Mouse (Mus musculus) midbrain, embryonic 11.5 days (tissue): ENCODE measurements around the gene Blvra. TPM values are rescaled to one million over a fixed set of nuclear protein-coding genes. Genes with fewer than 3 reads are reported as not detected.
A peak's percentile ranks its signal among the peaks of the same experiment; 100 is the strongest.

ENCODE experiments used
- ATAC-seq: fragments of 200-750 bp; cut with Nextera tagmentation; 2 replicates; pipeline ENCODE4 v1.8.0; 2017; ENCODE audit warnings: moderate TSS enrichment, moderate library complexity; ENCODE audit not compliant: low FRiP score
- DNase-seq: peaks from one replicate; pipeline ENCODE4 v3.0.0; 2015; ENCODE audit warnings: low spot score; ENCODE audit errors: missing footprints
- H3K27ac ChIP-seq: fragments of 300-500 bp; sonication (generic); 2 replicates; pipeline ENCODE4 v1.5.1; 2014; ENCODE audit warnings: low read depth, low read length
- H3K27me3 ChIP-seq: fragments of 300-500 bp; sonication (generic); 2 replicates; pipeline ENCODE4 v1.6.1; 2014; ENCODE audit warnings: mild to moderate bottlenecking, low read length, moderate library complexity, mixed read lengths; ENCODE audit not compliant: control insufficient read depth, insufficient read depth
- H3K36me3 ChIP-seq: fragments of 300-500 bp; sonication (generic); 2 replicates; pipeline ENCODE4 v1.6.1; 2014; ENCODE audit warnings: mild to moderate bottlenecking, low read length, moderate library complexity, mixed read lengths; ENCODE audit not compliant: control insufficient read depth, insufficient read depth
- H3K4me1 ChIP-seq: fragments of 300-500 bp; sonication (generic); 2 replicates; pipeline ENCODE4 v1.6.1; 2014; ENCODE audit warnings: low read length; ENCODE audit not compliant: control insufficient read depth, insufficient read depth
- H3K4me2 ChIP-seq: fragments of 300-500 bp; sonication (generic); 2 replicates; pipeline ENCODE4 v1.6.1; 2014; ENCODE audit warnings: mild to moderate bottlenecking, moderate library complexity
- H3K4me3 ChIP-seq: fragments of 300-500 bp; sonication (generic); 2 replicates; pipeline ENCODE4 v1.5.1; 2014; ENCODE audit warnings: low read depth, low read length
- H3K9ac ChIP-seq: fragments of 300-500 bp; sonication (generic); 2 replicates; pipeline ENCODE4 v1.6.1; 2014; ENCODE audit warnings: low read length
- H3K9me3 ChIP-seq: fragments of 300-500 bp; sonication (generic); 2 replicates; pipeline ENCODE4 v1.6.1; 2016; ENCODE audit warnings: low read length; ENCODE audit not compliant: control insufficient read depth
- WGBS: fragments of 180-500 bp; shearing (Covaris S2); extraction: QIAGEN DNeasy Blood & Tissue Kit; methylation state at CpG from one replicate; pipeline ENCODE4 v1.1.7; 2014; 5-methylcytosine and 5-hydroxymethylcytosine counted together
- polyA plus RNA-seq: library from polyadenylated mRNA; unstranded; fragments of >200 nt; fragmentation: Nextera tagmentation; extraction: Ambion mirVana; gene quantifications from 2 replicates; pipeline ENCODE4 v1.2.1, GENCODE M21; 2014

The Blvra gene
- 20.7 and 23.2 TPM in 2 replicates for polyA plus RNA-seq

DNA sequence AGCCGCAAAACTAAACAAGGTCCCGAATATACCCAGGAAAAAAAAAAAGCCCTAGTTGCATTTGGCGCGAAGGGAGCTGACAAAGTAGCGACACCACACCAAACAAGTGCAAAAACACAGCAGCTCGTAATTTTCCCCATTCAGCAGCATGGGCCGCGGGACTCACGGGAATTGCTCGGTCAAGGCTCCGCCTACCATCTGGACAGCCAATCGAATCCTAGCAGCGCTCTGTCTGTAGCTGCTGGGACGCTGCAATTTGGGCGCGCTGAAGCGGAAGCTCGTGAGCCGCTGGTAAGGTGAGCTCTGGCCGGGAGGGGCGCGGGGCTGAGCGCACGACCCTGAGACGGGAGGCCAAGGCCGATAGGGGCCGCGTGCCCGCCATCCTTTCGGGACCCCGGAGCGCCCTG, at the start of gene Blvra:
Gene Blvra (plus strand): TSS at position 231 of the 407 bp plus-strand sequence.
- Histone ChIP-seq H3K27me3 (no peaks in the 10 kb centered on the region), H3K27ac (no peak within 1 kb of the TSS), H3K4me3 (peak within 1 kb of the TSS; percentile 64), H3K36me3 (no peaks in the 10 kb centered on the region), H3K4me2 (peak within 1 kb of the TSS; percentile 65), H3K9me3 (no peaks in the 10 kb centered on the region), H3K9ac (peak within 1 kb of the TSS; percentile 77), H3K4me1 (peaks cover 2% of the 10 kb centered on the region; the same call in 1 of the 2 replicates)
- DNase-seq = peak; percentile 98
- ATAC-seq = peak; percentile 100
- WGBS = under 1% methylated on average over 32 of the region's 32 CpGs

DNA sequence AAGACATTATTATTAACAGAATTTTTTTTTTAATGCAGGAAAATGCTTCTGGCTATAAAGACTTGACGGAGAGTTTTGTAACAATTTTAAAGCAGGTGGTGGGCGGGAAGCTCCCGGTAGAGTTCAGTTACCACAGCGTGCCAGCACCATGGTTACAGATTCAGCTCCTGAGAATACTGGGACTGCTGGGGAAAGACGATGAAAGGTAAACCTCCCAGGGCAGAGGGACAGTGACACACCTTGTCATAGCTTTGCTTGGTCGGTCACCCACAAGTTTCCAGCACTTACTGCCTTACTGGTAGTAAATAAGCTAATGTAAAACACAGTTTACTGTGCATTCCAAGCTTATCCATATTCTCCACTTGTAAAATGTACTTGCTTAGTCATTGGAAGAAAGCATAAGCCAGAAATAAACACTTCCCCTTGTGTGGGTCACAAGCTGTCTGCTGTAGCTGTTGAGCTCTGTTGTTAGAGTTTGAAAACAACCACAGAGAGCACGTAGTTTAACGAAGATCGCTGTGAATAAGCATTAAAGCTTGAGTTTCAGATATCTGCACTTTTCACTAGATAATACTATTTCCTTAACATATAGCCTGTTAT, 35.4 kb upstream of the Blvra start:
- WGBS = 96% methylated on average over 9 of the region's 9 CpGs
- H3K36me3 ChIP-seq = peaks cover 8% of the 10 kb centered on the region; the same call in 1 of the 2 replicates

DNA sequence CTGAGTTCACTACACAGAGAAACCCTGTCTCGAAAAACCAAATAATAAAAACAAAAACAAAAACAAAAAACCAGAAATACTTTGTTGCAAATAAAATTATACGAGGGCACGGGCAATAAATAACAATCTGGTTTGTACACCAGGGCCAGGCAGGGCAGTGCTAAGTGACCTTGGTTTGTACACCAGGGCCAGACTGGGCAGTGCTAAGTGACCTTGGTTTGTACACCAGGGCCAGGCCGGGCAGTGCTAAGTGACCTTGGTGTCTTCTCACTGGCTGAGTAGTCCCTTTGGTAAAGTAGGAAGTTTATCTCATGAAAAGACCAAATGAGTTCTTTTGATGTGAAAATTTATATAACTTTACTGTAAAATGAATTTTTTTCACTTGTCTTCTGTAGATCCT, 33.2 kb upstream of the Blvra start:
- no peaks in the 10 kb centered on the region for H3K4me1 ChIP-seq
- DNase-seq (no peak), ATAC-seq (no peak)
- no peak overlapping the region for H3K4me2 ChIP-seq
- WGBS = 95% methylated on average over 4 of the region's 4 CpGs
- H3K27ac ChIP-seq = no peak overlapping the region
- peaks cover 5% of the 10 kb centered on the region; the same call in 1 of the 2 replicates for H3K36me3 ChIP-seq
- no peak overlapping the region for H3K9ac ChIP-seq
- H3K27me3 ChIP-seq = no peaks in the 10 kb centered on the region
- H3K4me3 ChIP-seq = no peak overlapping the region
- no peaks in the 10 kb centered on the region for H3K9me3 ChIP-seq

More for the DNA sequence above, 35.4 kb upstream of the Blvra start:
- H3K4me3 ChIP-seq = no peak overlapping the region
- H3K27me3 ChIP-seq = no peaks in the 10 kb centered on the region
- no peak overlapping the region for H3K4me2 ChIP-seq
- DNase-seq (no peak), ATAC-seq (no peak)
- H3K27ac ChIP-seq = no peak overlapping the region
- no peaks in the 10 kb centered on the region for H3K9me3 ChIP-seq
- H3K9ac ChIP-seq = no peak overlapping the region
- H3K4me1 ChIP-seq = no peaks in the 10 kb centered on the region

DNA sequence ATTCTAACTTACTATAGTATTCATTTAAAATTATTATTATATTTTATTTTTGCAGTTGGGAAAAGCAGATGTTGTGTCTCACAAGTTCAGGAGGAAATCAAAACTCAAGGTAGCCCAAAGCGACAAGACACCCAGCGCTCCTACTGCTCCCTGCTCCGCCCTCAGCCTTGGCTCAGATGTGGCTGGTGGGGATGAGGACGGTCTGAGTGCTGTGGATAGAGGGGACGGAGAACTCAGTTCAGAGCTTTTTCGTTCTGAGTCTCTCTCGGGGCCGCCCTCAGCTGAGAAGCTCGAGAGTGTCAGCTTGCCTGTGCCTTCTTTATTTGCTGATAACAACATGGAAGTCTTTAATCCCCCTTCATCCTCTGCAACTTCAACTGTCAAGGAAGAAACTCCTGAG, 9.0 kb upstream of the Blvra start:
- H3K4me2 ChIP-seq = no peak overlapping the region
- no peaks in the 10 kb centered on the region for H3K27me3 ChIP-seq
- no peak for ATAC-seq
- 96% methylated on average over 9 of the region's 9 CpGs for WGBS
- no peak overlapping the region for H3K27ac ChIP-seq
- no peaks in the 10 kb centered on the region for H3K4me1 ChIP-seq
- H3K9ac ChIP-seq = no peak overlapping the region
- H3K4me3 ChIP-seq = no peak overlapping the region
- no peak for DNase-seq
- peaks cover 5% of the 10 kb centered on the region; the same call in 1 of the 2 replicates for H3K36me3 ChIP-seq
- no peaks in the 10 kb centered on the region for H3K9me3 ChIP-seq

GRCm38 (mm10) chr2:127068806-127069205, 1.7 kb upstream of the Blvra start:
- Histone ChIP-seq H3K9me3 (no peaks in the 10 kb centered on the region), H3K36me3 (no peaks in the 10 kb centered on the region), H3K4me2 (no peak overlapping the region), H3K4me1 (peaks cover 2% of the 10 kb centered on the region; the same call in 1 of the 2 replicates), H3K9ac (no peak overlapping the region), H3K4me3 (no peak overlapping the region), H3K27me3 (no peaks in the 10 kb centered on the region), H3K27ac (no peak overlapping the region)
- WGBS = 78% methylated on average over 7 of the region's 7 CpGs
- DNase-seq = no peak
- ATAC-seq = no peak

DNA sequence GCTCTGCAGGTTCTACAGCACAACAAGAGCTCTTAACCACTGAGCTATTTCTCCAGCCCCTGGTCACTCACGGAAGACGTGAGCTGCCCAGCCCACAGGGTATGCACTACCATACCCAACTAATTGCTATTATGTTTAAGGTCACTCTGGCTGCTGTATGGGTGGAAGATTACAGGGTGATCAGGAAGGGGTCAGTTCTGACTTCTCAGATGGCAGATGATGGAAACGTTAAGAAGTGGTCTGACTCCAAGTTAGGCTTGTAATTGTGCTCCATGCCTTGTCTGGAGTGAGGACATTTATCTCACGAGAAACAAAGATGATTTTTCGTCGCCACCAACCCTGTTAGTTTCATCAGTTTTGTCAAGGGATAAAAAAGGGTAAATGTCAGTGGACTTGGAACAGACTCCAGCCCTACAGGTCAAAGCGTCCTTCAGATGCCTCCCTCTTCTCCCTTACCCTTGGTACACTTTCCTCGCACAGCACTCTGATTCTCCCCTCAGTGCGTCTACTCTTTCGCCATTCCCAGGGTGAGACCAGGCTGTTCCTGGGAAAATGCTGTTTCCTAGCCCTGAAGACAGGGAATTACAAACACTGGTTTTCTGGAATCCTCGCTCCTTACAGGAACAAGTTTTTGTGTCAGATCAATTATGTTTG, 557 bp upstream of the Blvra start:
- ATAC-seq = no peak
- H3K4me2 ChIP-seq = peak overlapping the region; percentile 65
- H3K27ac ChIP-seq = no peak overlapping the region
- H3K4me1 ChIP-seq = peaks cover 2% of the 10 kb centered on the region; the same call in 1 of the 2 replicates
- no peaks in the 10 kb centered on the region for H3K27me3 ChIP-seq
- no peaks in the 10 kb centered on the region for H3K36me3 ChIP-seq
- no peaks in the 10 kb centered on the region for H3K9me3 ChIP-seq
- 23% methylated on average over 11 of the region's 11 CpGs for whole genome bisulfite sequencing
- H3K4me3 ChIP-seq = peak overlapping the region; percentile 64
- no peak for DNase-seq
- H3K9ac ChIP-seq = peak overlapping the region; percentile 77

GRCm38 (mm10) chr2:127070879-127071278, 414 bp downstream of the Blvra start:
- H3K27ac ChIP-seq = no peak overlapping the region
- peak overlapping the region; percentile 64 for H3K4me3 ChIP-seq
- H3K27me3 ChIP-seq = no peaks in the 10 kb centered on the region
- H3K9me3 ChIP-seq = no peaks in the 10 kb centered on the region
- peak; percentile 87 for DNase-seq
- H3K9ac ChIP-seq = peak overlapping the region; percentile 77
- H3K36me3 ChIP-seq = no peaks in the 10 kb centered on the region
- H3K4me2 ChIP-seq = peak overlapping the region; percentile 65
- 13% methylated on average over 8 of the region's 9 CpGs for WGBS
- H3K4me1 ChIP-seq = peaks cover 2% of the 10 kb centered on the region; the same call in 1 of the 2 replicates
- ATAC-seq = peak; percentile 71

- WGBS = 84% methylated on average over 2 of the region's 2 CpGs
- H3K4me2 ChIP-seq = no peak overlapping the region
- DNase-seq (no peak), ATAC-seq (no peak)
- H3K9me3 ChIP-seq = no peaks in the 10 kb centered on the region
- no peak overlapping the region for H3K4me3 ChIP-seq
- H3K27ac ChIP-seq = no peak overlapping the region
- H3K27me3 ChIP-seq = no peaks in the 10 kb centered on the region
- H3K4me1 ChIP-seq = peaks cover 2% of the 10 kb centered on the region; the same call in 1 of the 2 replicates
- H3K36me3 ChIP-seq = no peaks in the 10 kb centered on the region
- H3K9ac ChIP-seq = no peak overlapping the region
These were observed 3.7 kb downstream of the Blvra start for GRCm38 (mm10) chr2:127074116-127074515.

GRCm38 (mm10) chr2:127077611-127078010, 7.1 kb downstream of the Blvra start:
- no peaks in the 10 kb centered on the region for H3K9me3 ChIP-seq
- no peak overlapping the region for H3K4me3 ChIP-seq
- H3K27ac ChIP-seq = no peak overlapping the region
- no peaks in the 10 kb centered on the region for H3K27me3 ChIP-seq
- no peaks in the 10 kb centered on the region for H3K36me3 ChIP-seq
- no peak overlapping the region for H3K9ac ChIP-seq
- H3K4me1 ChIP-seq = no peaks in the 10 kb centered on the region
- WGBS = 72% methylated on average over 9 of the region's 9 CpGs
- ATAC-seq (no peak), DNase-seq (no peak)
- H3K4me2 ChIP-seq = no peak overlapping the region
